ENCODE assay signal across 8 mouse cellular contexts in genomic region chr14:11883142-11883921, GRCm38 (mm10).
DNase-seq lines count a peak whose midpoint lies in the region; ATAC-seq and TF ChIP-seq lines count a peak whose summit lies in the region.

No protein-coding gene starts in this region.

- H3K4me3 ChIP-seq in liver, adult 2 months (ENCODE audit: insufficient read depth, low read depth, low read length): no peak overlapping the region
- no peak overlapping the region for H3K4me3 ChIP-seq in liver, postnatal 0 days (ENCODE audit: low read depth, low read length)
- H3K4me3 ChIP-seq in embryonic fibroblast, embryonic 13.5 days (ENCODE audit: insufficient read depth, low read length): no peak overlapping the region
- no peak overlapping the region for H3K4me3 ChIP-seq in heart, embryonic 14.5 days (ENCODE audit: control insufficient read depth in 1 of 2, insufficient read depth in 1 of 2, low read depth in 1 of 2, low read length in 2 of 2)

- no peak overlapping the region for H3K27ac ChIP-seq in liver, adult 2 months (replicated peaks; ENCODE audit: insufficient read depth, low read depth, low read length)
- no peak overlapping the region for H3K27ac ChIP-seq in liver, postnatal 0 days (ENCODE audit: low read depth)
- peak overlapping the region; percentile 79 for H3K27ac ChIP-seq in embryonic fibroblast, embryonic 13.5 days (ENCODE audit: insufficient read depth, low read length)
- peak overlapping the region; percentile 96 to 98 for H3K27ac ChIP-seq in heart, embryonic 14.5 days (replicated peaks in 1 of 2; ENCODE audit: control insufficient read depth in 1 of 2, insufficient read depth in 1 of 2, low read depth in 2 of 2, low read length in 2 of 2)

- no peak for TF ChIP-seq EP300 in liver, postnatal 0 days (IDR thresholded peaks at IDR 0.05; ENCODE audit: low read depth)

- no peaks in the 10 kb centered on the region for H3K36me3 ChIP-seq in liver, adult 2 months (ENCODE audit: control insufficient read depth, insufficient read depth, low read length)
- H3K36me3 ChIP-seq in liver, postnatal 0 days (replicated peaks; ENCODE audit: insufficient read depth, low read length): no peaks in the 10 kb centered on the region
- no peaks in the 10 kb centered on the region for H3K36me3 ChIP-seq in heart, embryonic 14.5 days (ENCODE audit: control insufficient read depth, insufficient read depth, low read length)

- WGBS in liver, adult 2 months: 34% methylated on average over 10 of the region's 10 CpGs
- 40% methylated on average over 10 of the region's 10 CpGs for WGBS in liver, postnatal 0 days (ENCODE audit: insufficient replicate concordance)
- 18% methylated on average over 10 of the region's 10 CpGs for WGBS in heart, embryonic 14.5 days

- H3K79me2 ChIP-seq in liver, adult 2 months (ENCODE audit: control insufficient read depth, insufficient read depth, low read length): peaks cover 4% of the 10 kb centered on the region; the same call in 1 of the 2 replicates

- H3K9me3 ChIP-seq in liver, postnatal 0 days (ENCODE audit: low read length): no peaks in the 10 kb centered on the region
- no peaks in the 10 kb centered on the region for H3K9me3 ChIP-seq in heart, embryonic 14.5 days (ENCODE audit: control insufficient read depth, low read length)

- no peak for ATAC-seq in liver, postnatal 0 days
- peak; percentile 66; the same call in 1 of the 2 replicates for ATAC-seq in heart, embryonic 14.5 days (ENCODE audit: insufficient number of reproducible peaks, insufficient read depth, low FRiP score, low read depth)

- TF ChIP-seq CTCF in liver, adult 2 months (IDR thresholded peaks at IDR 0.05; ENCODE audit: low read depth, low read length): no peak
- TF ChIP-seq CTCF in liver, postnatal 0 days (IDR thresholded peaks at IDR 0.05; ENCODE audit: low read depth): no peak
- no peak for TF ChIP-seq CTCF in embryonic fibroblast, embryonic 13.5 days (IDR thresholded peaks at IDR 0.05; ENCODE audit: borderline replicate concordance, insufficient read depth, low read length)

- peak; percentile 41 for DNase-seq in liver, adult 2 months (ENCODE audit: extremely low read depth, low read depth, low spot score)
- no peak for DNase-seq in liver, postnatal 0 days
- DNase-seq in kidney, postnatal 25 days: peak; percentile 41 to 65
- DNase-seq in yolk sac, embryonic 10.5 days (ENCODE audit: low spot score): peak; percentile 11
- DNase-seq in thymus, postnatal 14 days: no peak
- DNase-seq in c-Kit-positive CD71-positive TER-119-positive erythroid progenitor cells, embryonic 14.5 days (ENCODE audit: low spot score): no peak

- no peaks in the 10 kb centered on the region for H3K27me3 ChIP-seq in liver, adult 2 months (ENCODE audit: control insufficient read depth, insufficient read depth, low read length)
- no peaks in the 10 kb centered on the region for H3K27me3 ChIP-seq in liver, postnatal 0 days (ENCODE audit: insufficient read depth, low read length)
- H3K27me3 ChIP-seq in heart, embryonic 14.5 days (ENCODE audit: control insufficient read depth, insufficient read depth, low read length): no peaks in the 10 kb centered on the region

- H3K4me2 ChIP-seq in liver, postnatal 0 days (ENCODE audit: low read depth, low read length): no peak overlapping the region
- peak overlapping the region; percentile 54 for H3K4me2 ChIP-seq in heart, embryonic 14.5 days (ENCODE audit: low read length)

- H3K4me1 ChIP-seq in liver, adult 2 months (ENCODE audit: control insufficient read depth, insufficient read depth, low read length): peaks cover 7% of the 10 kb centered on the region; the same call in 1 of the 2 replicates
- H3K4me1 ChIP-seq in liver, postnatal 0 days (ENCODE audit: insufficient read depth): no peaks in the 10 kb centered on the region
- peaks cover 11% of the 10 kb centered on the region for H3K4me1 ChIP-seq in embryonic fibroblast, embryonic 13.5 days (ENCODE audit: control insufficient read depth, insufficient read depth, low read length)
- H3K4me1 ChIP-seq in heart, embryonic 14.5 days (ENCODE audit: control insufficient read depth in 2 of 2, insufficient read depth in 2 of 2, low read length in 2 of 2): peaks cover 28 to 51% of the 10 kb centered on the region in 2 experiments

- H3K9ac ChIP-seq in liver, adult 2 months (ENCODE audit: low read depth, low read length): no peak overlapping the region
- H3K9ac ChIP-seq in liver, postnatal 0 days (replicated peaks): no peak overlapping the region
- peak overlapping the region; percentile 38 for H3K9ac ChIP-seq in heart, embryonic 14.5 days (ENCODE audit: low read length)

- TF ChIP-seq POLR2A in liver, adult 2 months (IDR thresholded peaks at IDR 0.05; ENCODE audit: extremely low read depth, insufficient read depth, low read length): no peak
- TF ChIP-seq POLR2A in embryonic fibroblast, embryonic 13.5 days (IDR thresholded peaks at IDR 0.05; ENCODE audit: low read depth, low read length): no peak

Comparison
In these comparisons a context has a peak if more than half of its experiments do, and no peak if none do; other contexts are left out.
1. DNase-seq: peak in liver, adult 2 months (single experiment), kidney, postnatal 25 days (2 of 2) and yolk sac, embryonic 10.5 days (single experiment); none in liver, postnatal 0 days (single experiment), thymus, postnatal 14 days (single experiment) and c-Kit-positive CD71-positive TER-119-positive erythroid progenitor cells, embryonic 14.5 days (single experiment).
2. H3K27ac ChIP-seq: peak in embryonic fibroblast, embryonic 13.5 days (single experiment) and heart, embryonic 14.5 days (2 of 2); none in liver, adult 2 months (single experiment) and liver, postnatal 0 days (single experiment).